Mouse (Mus musculus): ENCODE data around the gene Tmod2. TPM values are rescaled to one million over a fixed set of nuclear protein-coding genes. Genes with fewer than 3 reads are reported as not detected.

Tmod2 gene
- total and polyA plus RNA-seq, 3 experiments: 0.16 to 1.7 (median 0.17) TPM

- in situ Hi-C loops (cut with MboI; ENCODE audit: low pct_ligation_motif_present, low pct_unique_long_range_greater_than_20kb, low sequenced_read_pairs): no loop called here
- DNase-seq (ENCODE audit: extremely low read depth): peak; percentile 29
- H3K27me3 ChIP-seq (replicated peaks): no peaks in the 10 kb centered on the region
Measured at GRCm38 (mm10) chr9:75568399-75568798, 42.7 kb downstream of the Tmod2 start.

GRCm38 (mm10) chr9:75564892-75565291 is 46.2 kb downstream of the Tmod2 start:
- Histone ChIP-seq H3K4me2 (ENCODE audit: insufficient read depth, low read depth, poor library complexity, severe bottlenecking) (no peak overlapping the region), H3K27me3 (replicated peaks) (no peaks in the 10 kb centered on the region), H3K36me3 (replicated peaks in 1 of 2; ENCODE audit: control insufficient read depth in 1 of 2, insufficient read depth in 1 of 2, low read length in 1 of 2) (no peaks in the 10 kb centered on the region), H3K9ac (ENCODE audit: insufficient read depth, low read depth) (no peak overlapping the region), H3K4me3 (replicated peaks in 1 of 3; ENCODE audit: low read depth in 2 of 3, low read length in 2 of 3, poor library complexity in 1 of 3) (no peak overlapping the region), H3K4me1 (ENCODE audit: control insufficient read depth in 1 of 2, insufficient read depth in 2 of 2) (peaks cover 7 to 45% of the 10 kb centered on the region in 2 experiments), H3K79me2 (replicated peaks; ENCODE audit: control insufficient read depth, extremely low read depth, insufficient read depth, poor library complexity, severe bottlenecking) (no peaks in the 10 kb centered on the region), H3K9me3 (replicated peaks; ENCODE audit: low read length) (no peaks in the 10 kb centered on the region), H3K27ac (ENCODE audit: insufficient read depth, low read depth) (no peak overlapping the region)
- no peak for DNase-seq (ENCODE audit: extremely low read depth)
- in situ Hi-C loops (cut with MboI; ENCODE audit: low pct_ligation_motif_present, low pct_unique_long_range_greater_than_20kb, low sequenced_read_pairs) (no loop called here), dilution Hi-C loops (cut with MboI; ENCODE audit: extremely low pct_ligation_motif_present, extremely low pct_unique_long_range_greater_than_20kb, low sequenced_read_pairs) (no loop called here)
- TF ChIP-seq BHLHE40 (IDR thresholded peaks at IDR 0.05; ENCODE audit: low read depth, low read length) (no peak), ETS1 (conservative IDR thresholded peaks at IDR 0.05; ENCODE audit: low read depth, low read length) (no peak), ZKSCAN1 (IDR thresholded peaks at IDR 0.05; ENCODE audit: borderline replicate concordance, low read depth, low read length) (no peak), CHD2 (IDR thresholded peaks at IDR 0.05; ENCODE audit: low read length) (no peak), ZNF384 (IDR thresholded peaks at IDR 0.05; ENCODE audit: low read depth, low read length) (no peak)

More at GRCm38 (mm10) chr9:75568399-75568798, 42.7 kb downstream of the Tmod2 start:
- no peaks in the 10 kb centered on the region for H3K9me3 ChIP-seq (replicated peaks; ENCODE audit: low read length)
- H3K9ac ChIP-seq (ENCODE audit: insufficient read depth, low read depth): no peak overlapping the region
- no peak overlapping the region for H3K27ac ChIP-seq (ENCODE audit: insufficient read depth, low read depth)
- dilution Hi-C loops (cut with MboI; ENCODE audit: extremely low pct_ligation_motif_present, extremely low pct_unique_long_range_greater_than_20kb, low sequenced_read_pairs): no loop called here
- H3K79me2 ChIP-seq (replicated peaks; ENCODE audit: control insufficient read depth, extremely low read depth, insufficient read depth, poor library complexity, severe bottlenecking): no peaks in the 10 kb centered on the region
- H3K4me3 ChIP-seq (replicated peaks in 1 of 3; ENCODE audit: low read depth in 2 of 3, low read length in 2 of 3, poor library complexity in 1 of 3): no peak overlapping the region
- H3K36me3 ChIP-seq (replicated peaks in 1 of 2; ENCODE audit: control insufficient read depth in 1 of 2, insufficient read depth in 1 of 2, low read length in 1 of 2): no peaks in the 10 kb centered on the region
- TF ChIP-seq EP300 (IDR thresholded peaks at IDR 0.05; ENCODE audit: low read length) (0 out of 2 replicates have a peak, but pooled peaks have one; percentile 22), MEF2A (IDR thresholded peaks at IDR 0.05; ENCODE audit: borderline replicate concordance, low read depth, low read length) (no peak), JUN (IDR thresholded peaks at IDR 0.05; ENCODE audit: insufficient read depth, low read depth, low read length) (no peak)
- no peak overlapping the region for H3K4me2 ChIP-seq (ENCODE audit: insufficient read depth, low read depth, poor library complexity, severe bottlenecking)
- peaks cover 0 to 16% of the 10 kb centered on the region in 2 experiments; a peak in 2 of 4 replicates for H3K4me1 ChIP-seq (ENCODE audit: control insufficient read depth in 1 of 2, insufficient read depth in 2 of 2)

- H3K4me2 ChIP-seq (ENCODE audit: insufficient read depth, low read depth, poor library complexity, severe bottlenecking): no peak overlapping the region
- H3K9ac ChIP-seq (ENCODE audit: insufficient read depth, low read depth): no peak overlapping the region
- no peak for TF ChIP-seq JUND (conservative IDR thresholded peaks at IDR 0.05; ENCODE audit: low read depth, low read length)
- no peak for TF ChIP-seq ZMIZ1 (IDR thresholded peaks at IDR 0.05; ENCODE audit: low read depth, low read length)
- no peak for TF ChIP-seq MAX (IDR thresholded peaks at IDR 0.05; ENCODE audit: low read length)
- no peak for TF ChIP-seq ZNF384 (IDR thresholded peaks at IDR 0.05; ENCODE audit: low read depth, low read length)
- TF ChIP-seq MXI1 (IDR thresholded peaks at IDR 0.05; ENCODE audit: low read depth, low read length): no peak
- TF ChIP-seq GABPA (IDR thresholded peaks at IDR 0.05; ENCODE audit: insufficient replicate concordance, low read depth, low read length): no peak
- TF ChIP-seq ZC3H11A (IDR thresholded peaks at IDR 0.05; ENCODE audit: low read depth, low read length): no peak
- no peak for TF ChIP-seq MAZ (IDR thresholded peaks at IDR 0.05; ENCODE audit: low read depth, low read length)
- no peak for TF ChIP-seq RCOR1 (conservative IDR thresholded peaks at IDR 0.05; ENCODE audit: low read depth, low read length)
- no peak for TF ChIP-seq UBTF (IDR thresholded peaks at IDR 0.05; ENCODE audit: low read depth, low read length)
- TF ChIP-seq MEF2A (IDR thresholded peaks at IDR 0.05; ENCODE audit: borderline replicate concordance, low read depth, low read length): no peak
- no peak for TF ChIP-seq CHD2 (IDR thresholded peaks at IDR 0.05; ENCODE audit: low read length)
- TF ChIP-seq EP300 (IDR thresholded peaks at IDR 0.05; ENCODE audit: low read length): no peak
- no peak for TF ChIP-seq ETS1 (conservative IDR thresholded peaks at IDR 0.05; ENCODE audit: low read depth, low read length)
- TF ChIP-seq POLR2A (IDR thresholded peaks at IDR 0.05; ENCODE audit: low read depth, low read length): no peak
- no peak for TF ChIP-seq BHLHE40 (IDR thresholded peaks at IDR 0.05; ENCODE audit: low read depth, low read length)
- TF ChIP-seq SMC3 (IDR thresholded peaks at IDR 0.05; ENCODE audit: low read depth, low read length): no peak
- TF ChIP-seq MAFK (IDR thresholded peaks at IDR 0.05; ENCODE audit: insufficient replicate concordance, low read length): no peak
- DNase-seq (ENCODE audit: extremely low read depth): no peak
- peaks cover 7 to 37% of the 10 kb centered on the region in 2 experiments for H3K4me1 ChIP-seq (ENCODE audit: control insufficient read depth in 1 of 2, insufficient read depth in 2 of 2)
- H3K79me2 ChIP-seq (replicated peaks; ENCODE audit: control insufficient read depth, extremely low read depth, insufficient read depth, poor library complexity, severe bottlenecking): peaks cover 1% of the 10 kb centered on the region
- H3K27me3 ChIP-seq (replicated peaks): no peaks in the 10 kb centered on the region
- no peak overlapping the region for H3K4me3 ChIP-seq (replicated peaks in 1 of 3; ENCODE audit: low read depth in 2 of 3, low read length in 2 of 3, poor library complexity in 1 of 3)
- H3K9me3 ChIP-seq (replicated peaks; ENCODE audit: low read length): no peaks in the 10 kb centered on the region
- dilution Hi-C loops (cut with MboI; ENCODE audit: extremely low pct_ligation_motif_present, extremely low pct_unique_long_range_greater_than_20kb, low sequenced_read_pairs): no loop called here
- no peaks in the 10 kb centered on the region for H3K36me3 ChIP-seq (replicated peaks in 1 of 2; ENCODE audit: control insufficient read depth in 1 of 2, insufficient read depth in 1 of 2, low read length in 1 of 2)
- H3K27ac ChIP-seq (ENCODE audit: insufficient read depth, low read depth): no peak overlapping the region
- in situ Hi-C loops (cut with MboI; ENCODE audit: low pct_ligation_motif_present, low pct_unique_long_range_greater_than_20kb, low sequenced_read_pairs): no loop called here
Measured at GRCm38 (mm10) chr9:75563622-75564021, 47.5 kb downstream of the Tmod2 start.
